Mouse (Mus musculus) forebrain, postnatal 0 days (tissue): Measurements from ENCODE around the gene Babam2. TPM values are rescaled to one million over a fixed set of nuclear protein-coding genes. Genes with fewer than 3 reads are reported as not detected.

Source experiments
- ATAC-seq: fragments of 200-750 bp; cut with Nextera tagmentation; 2 replicates; pipeline ENCODE4 v1.8.0; 2017; ENCODE audit warnings: mild to moderate bottlenecking, moderate library complexity
- DNase-seq: peaks from one replicate; pipeline ENCODE4 v3.0.0-alpha.2; 2015
- H3K27ac ChIP-seq: fragments of 300-500 bp; sonication (generic); 2 replicates; pipeline ENCODE4 v1.5.1; 2014; ENCODE audit warnings: low read depth, mild to moderate bottlenecking, antibody characterized with exemption, low read length, moderate library complexity, mixed read lengths
- H3K27me3 ChIP-seq: fragments of 300-500 bp; sonication (generic); 2 replicates; pipeline ENCODE4 v1.6.1; 2014; ENCODE audit warnings: mild to moderate bottlenecking, low read length, mixed read lengths; ENCODE audit not compliant: insufficient read depth
- H3K36me3 ChIP-seq: fragments of 300-500 bp; sonication (generic); 2 replicates; pipeline ENCODE4 v1.6.1; 2014; ENCODE audit warnings: mild to moderate bottlenecking, moderate library complexity; ENCODE audit not compliant: insufficient read depth
- H3K4me1 ChIP-seq: fragments of 300-500 bp; sonication (generic); 2 replicates; pipeline ENCODE4 v1.6.1; 2014; ENCODE audit warnings: antibody characterized with exemption; ENCODE audit not compliant: insufficient read depth
- H3K4me2 ChIP-seq: fragments of 300-500 bp; sonication (generic); 2 replicates; pipeline ENCODE4 v1.6.1; 2014; ENCODE audit warnings: low read depth, mild to moderate bottlenecking, moderate library complexity
- H3K4me3 ChIP-seq: fragments of 300-500 bp; sonication (generic); 2 replicates; pipeline ENCODE4 v1.5.1; 2014; ENCODE audit warnings: low read depth, low read length, mixed read lengths
- H3K9ac ChIP-seq: fragments of 300-500 bp; sonication (generic); 2 replicates; pipeline ENCODE4 v1.6.1; 2014; ENCODE audit warnings: mild to moderate bottlenecking
- H3K9me3 ChIP-seq: fragments of 300-500 bp; sonication (generic); 2 replicates; pipeline ENCODE4 v1.6.1; 2016; ENCODE audit warnings: low read length
- CTCF ChIP-seq: sonication (generic); IDR thresholded peaks from 2 replicates; pipeline ENCODE4 v1.5.1; 2016; ENCODE audit warnings: antibody characterized with exemption, control low read depth, low read depth
- WGBS: fragments of 180-500 bp; shearing (Covaris S2); extraction: QIAGEN DNeasy Blood & Tissue Kit; methylation state at CpG from one replicate; pipeline ENCODE4 v1.1.7; 2014; 5-methylcytosine and 5-hydroxymethylcytosine counted together
- polyA plus RNA-seq: library from polyadenylated mRNA; unstranded; fragments of >200 nt; fragmentation: Nextera tagmentation; extraction: Ambion mirVana; gene quantifications from 2 replicates; pipeline ENCODE4 v1.2.1, GENCODE M21; 2015
- total RNA-seq: library from RNA; depleted of rRNA; stranded (reverse); fragments of >200 nt; gene quantifications from 2 replicates; pipeline ENCODE4 v1.2.3, GENCODE M21; 2014

Babam2 gene
- total and polyA plus RNA-seq, 2 experiments from 2014 or later, result 42.7 to 61.5 TPM

DNA sequence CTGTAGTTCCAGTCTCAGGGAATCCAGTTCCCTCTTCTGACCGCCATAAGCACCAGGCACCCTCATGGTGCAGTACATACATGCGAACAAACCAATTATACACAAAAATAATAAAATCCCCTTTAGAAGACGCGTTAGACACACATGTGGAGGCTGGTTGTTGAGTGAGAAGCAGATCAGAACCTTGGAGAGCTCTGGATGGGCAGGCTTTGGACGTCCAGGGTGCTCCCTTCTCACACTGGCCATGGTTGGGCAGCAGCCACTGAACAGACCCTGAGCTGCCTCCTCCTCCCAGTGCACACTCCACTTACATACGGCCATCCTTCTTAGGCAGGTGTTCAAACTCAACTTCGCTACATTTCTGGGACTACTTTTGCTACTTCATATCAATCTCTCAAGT is 117.6 kb downstream of the Babam2 start:
- H3K9me3 ChIP-seq, result no peaks in the 10 kb centered on the region
- no peaks in the 10 kb centered on the region for H3K36me3 ChIP-seq
- no peak overlapping the region for H3K4me2 ChIP-seq
- no peak overlapping the region for H3K4me3 ChIP-seq
- no peaks in the 10 kb centered on the region for H3K4me1 ChIP-seq
- ATAC-seq (no peak), DNase-seq (no peak)
- no peak for TF ChIP-seq CTCF
- no peaks in the 10 kb centered on the region for H3K27me3 ChIP-seq
- 84% methylated on average over 7 of the region's 7 CpGs for WGBS
- no peak overlapping the region for H3K27ac ChIP-seq
- no peak overlapping the region for H3K9ac ChIP-seq

DNA sequence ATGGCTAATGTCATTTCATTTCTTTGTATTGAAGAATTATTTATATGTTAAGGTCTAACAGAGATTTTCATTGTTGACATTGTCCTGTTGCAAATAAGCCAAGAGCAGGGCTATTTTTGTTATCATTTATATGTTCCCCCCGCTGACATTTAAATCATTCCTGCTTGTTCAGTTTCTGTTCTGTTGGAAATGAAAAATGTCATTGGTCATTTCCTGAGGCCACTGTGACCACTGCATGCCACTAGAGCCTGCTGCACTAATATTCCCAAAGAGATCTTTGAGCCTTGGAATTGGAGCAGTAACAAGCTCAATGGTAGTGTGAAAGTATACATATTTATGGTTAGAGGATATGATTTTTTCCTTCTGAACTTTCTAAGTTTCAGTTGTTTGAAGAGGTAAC is 118.6 kb downstream of the Babam2 start:
- TF ChIP-seq CTCF, result no peak
- no peak for ATAC-seq
- no peak overlapping the region for H3K27ac ChIP-seq

DNA sequence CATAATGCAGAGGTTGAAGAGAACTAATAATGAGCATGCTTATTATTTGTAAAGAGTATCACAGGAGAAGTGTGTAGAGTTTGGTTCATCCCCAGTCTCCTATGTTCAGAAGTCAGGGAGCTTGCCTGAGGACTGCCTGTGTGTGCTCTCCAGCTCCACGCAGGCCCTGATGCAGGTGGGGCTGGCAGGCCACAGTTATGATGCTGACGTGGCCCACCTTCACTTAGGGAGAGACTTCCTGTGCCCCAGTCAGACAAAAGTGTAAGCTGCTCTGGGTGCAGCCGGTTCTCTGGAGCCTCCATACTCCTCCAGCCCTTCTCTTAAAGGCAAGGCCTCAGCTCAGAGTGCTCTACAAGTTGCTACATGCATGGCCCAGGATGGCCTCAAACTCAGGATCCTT is 123.3 kb downstream of the Babam2 start:
- Histone ChIP-seq H3K4me3 (no peak overlapping the region), H3K27me3 (no peaks in the 10 kb centered on the region), H3K9ac (no peak overlapping the region), H3K4me2 (no peak overlapping the region), H3K4me1 (no peaks in the 10 kb centered on the region), H3K27ac (no peak overlapping the region), H3K9me3 (no peaks in the 10 kb centered on the region), H3K36me3 (no peaks in the 10 kb centered on the region)
- DNase-seq, result no peak
- no peak for TF ChIP-seq CTCF
- WGBS, result 90% methylated on average over 3 of the region's 3 CpGs
- no peak for ATAC-seq

More for the DNA sequence above, 118.6 kb downstream of the Babam2 start:
- H3K4me3 ChIP-seq, result no peak overlapping the region
- H3K27me3 ChIP-seq, result no peaks in the 10 kb centered on the region
- H3K4me1 ChIP-seq, result no peaks in the 10 kb centered on the region
- H3K9ac ChIP-seq, result no peak overlapping the region
- H3K9me3 ChIP-seq, result no peaks in the 10 kb centered on the region
- WGBS, result 96% methylated on average over 1 of the region's 1 CpGs
- H3K36me3 ChIP-seq, result no peaks in the 10 kb centered on the region
- H3K4me2 ChIP-seq, result no peak overlapping the region
- DNase-seq, result no peak

- Histone ChIP-seq H3K4me2 (no peak overlapping the region), H3K36me3 (no peaks in the 10 kb centered on the region), H3K9ac (no peak overlapping the region), H3K4me3 (no peak overlapping the region), H3K9me3 (no peaks in the 10 kb centered on the region), H3K4me1 (no peaks in the 10 kb centered on the region), H3K27ac (no peak overlapping the region), H3K27me3 (no peaks in the 10 kb centered on the region)
- ATAC-seq (no peak), DNase-seq (no peak)
- WGBS, result 89% methylated on average over 1 of the region's 1 CpGs
- TF ChIP-seq CTCF, result no peak
These were observed 123.7 kb downstream of the Babam2 start for GRCm38 (mm10) chr5:31821204-31821603.

- Histone ChIP-seq H3K4me1 (no peaks in the 10 kb centered on the region), H3K9ac (no peak overlapping the region), H3K4me2 (no peak overlapping the region), H3K9me3 (no peaks in the 10 kb centered on the region), H3K4me3 (no peak overlapping the region), H3K27ac (no peak overlapping the region), H3K36me3 (no peaks in the 10 kb centered on the region), H3K27me3 (no peaks in the 10 kb centered on the region)
- 82% methylated on average over 3 of the region's 3 CpGs for WGBS
- ATAC-seq (no peak), DNase-seq (no peak)
- TF ChIP-seq CTCF, result no peak
These were observed 126.2 kb downstream of the Babam2 start for GRCm38 (mm10) chr5:31823673-31824072.

DNA sequence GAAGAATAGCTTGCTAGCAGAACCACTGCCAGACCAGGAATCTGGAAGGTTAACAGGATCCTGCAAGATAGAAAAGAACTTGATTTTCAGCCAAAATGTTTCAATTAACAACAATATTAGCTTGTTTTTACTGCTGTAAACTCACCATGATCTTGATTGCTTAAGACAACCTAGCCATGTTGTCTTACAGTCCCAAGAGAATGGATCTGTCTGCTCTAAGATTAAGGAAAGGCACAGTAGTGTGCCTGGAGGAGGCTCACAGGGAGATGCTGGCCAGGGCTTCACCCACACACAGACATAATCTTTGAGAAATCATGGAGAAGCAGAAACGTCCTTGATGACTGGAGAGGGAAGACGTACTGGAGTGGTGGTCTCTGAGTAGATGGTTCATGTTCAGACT is 126.6 kb downstream of the Babam2 start:
- Histone ChIP-seq H3K9me3 (no peaks in the 10 kb centered on the region), H3K36me3 (no peaks in the 10 kb centered on the region), H3K9ac (no peak overlapping the region), H3K4me3 (no peak overlapping the region), H3K4me1 (no peaks in the 10 kb centered on the region), H3K27me3 (no peaks in the 10 kb centered on the region), H3K27ac (no peak overlapping the region), H3K4me2 (no peak overlapping the region)
- DNase-seq (no peak), ATAC-seq (no peak)
- WGBS, result 75% methylated on average over 2 of the region's 2 CpGs
- no peak for TF ChIP-seq CTCF

DNA sequence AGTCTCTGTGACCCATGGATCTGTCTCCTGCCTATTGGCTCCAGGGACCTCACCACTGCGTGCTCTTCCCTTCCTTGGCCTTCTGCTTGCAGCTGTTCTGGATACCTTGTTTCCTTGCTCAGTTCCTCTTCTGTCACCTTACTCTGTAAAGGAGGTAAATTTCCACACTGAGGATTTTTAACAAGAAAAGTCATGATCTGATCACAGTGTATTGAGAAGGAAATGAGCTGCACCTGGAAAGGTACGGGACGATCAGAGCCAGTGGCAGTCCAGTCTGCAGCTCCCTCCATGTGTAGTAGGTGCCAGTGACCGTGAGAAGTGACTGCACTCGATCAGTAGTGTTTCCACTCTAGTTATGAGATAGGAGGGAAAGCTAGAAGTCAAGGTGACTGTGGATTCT is 129.8 kb downstream of the Babam2 start:
- WGBS, result 97% methylated on average over 5 of the region's 5 CpGs

GRCm38 (mm10) chr5:31827896-31828295 is 130.4 kb downstream of the Babam2 start:
- H3K4me3 ChIP-seq, result no peak overlapping the region
- H3K4me2 ChIP-seq, result no peak overlapping the region
- no peaks in the 10 kb centered on the region for H3K9me3 ChIP-seq
- no peaks in the 10 kb centered on the region for H3K4me1 ChIP-seq
- H3K27me3 ChIP-seq, result no peaks in the 10 kb centered on the region
- no peak for DNase-seq
- no peak for TF ChIP-seq CTCF
- WGBS, result 95% methylated on average over 5 of the region's 5 CpGs
- no peak overlapping the region for H3K9ac ChIP-seq
- H3K27ac ChIP-seq, result no peak overlapping the region
- H3K36me3 ChIP-seq, result no peaks in the 10 kb centered on the region
- ATAC-seq, result no peak

More for the DNA sequence above, 129.8 kb downstream of the Babam2 start:
- ATAC-seq (no peak), DNase-seq (no peak)
- H3K36me3 ChIP-seq, result no peaks in the 10 kb centered on the region
- H3K27me3 ChIP-seq, result no peaks in the 10 kb centered on the region
- no peak overlapping the region for H3K9ac ChIP-seq
- H3K4me2 ChIP-seq, result no peak overlapping the region
- no peak for TF ChIP-seq CTCF
- H3K27ac ChIP-seq, result no peak overlapping the region
- H3K4me1 ChIP-seq, result no peaks in the 10 kb centered on the region
- no peak overlapping the region for H3K4me3 ChIP-seq
- H3K9me3 ChIP-seq, result no peaks in the 10 kb centered on the region
